Mouse (Mus musculus) right cerebral cortex, postnatal 25 days (tissue): Measurements from ENCODE around the gene Tex44.
A peak's percentile ranks its signal among the peaks of the same experiment; 100 is the strongest.
"Not testable (repeated sequence)": the region's sequence is repeated elsewhere in the genome, so short reads cannot be mapped to it uniquely, and the experiment has no call there.

Experiments
- DNase-seq: peaks from one replicate; pipeline ENCODE4 v3.0.0; 2022

The Tex44 gene

DNA sequence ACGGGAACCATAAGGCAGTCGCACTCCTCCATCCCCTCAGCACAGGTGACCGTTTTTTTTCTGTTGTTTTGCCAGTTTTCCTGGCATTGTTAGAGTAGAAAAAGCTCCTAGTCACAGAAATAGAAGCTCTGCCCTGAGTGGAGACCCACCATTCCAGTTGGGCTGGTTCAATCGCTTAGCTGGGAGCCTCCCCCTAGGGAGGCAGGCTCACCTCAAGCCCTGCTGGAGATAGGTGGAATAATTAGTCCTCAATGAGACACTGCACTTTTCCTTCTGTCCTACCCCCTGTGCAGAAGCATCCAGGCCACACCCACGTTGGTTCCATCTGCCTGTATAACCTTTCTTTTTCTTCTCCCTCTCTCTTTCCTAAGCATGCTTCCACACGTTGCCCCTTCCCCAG is 23.8 kb downstream of the Tex44 start:
- DNase-seq: no peak

GRCm38 (mm10) chr1:86452713-86453112 is 26.6 kb downstream of the Tex44 start:
- no peak for DNase-seq

- no peak for DNase-seq
Measured at GRCm38 (mm10) chr1:86456892-86457581, 30.9 kb downstream of the Tex44 start.

- no peak for DNase-seq
Measured at GRCm38 (mm10) chr1:86459371-86459770, 33.2 kb downstream of the Tex44 start.

- DNase-seq: no peak
Measured at GRCm38 (mm10) chr1:86464223-86464874, 38.2 kb downstream of the Tex44 start.

- no peak for DNase-seq
Measured at GRCm38 (mm10) chr1:86464875-86465224, 38.7 kb downstream of the Tex44 start.

GRCm38 (mm10) chr1:86467416-86467815 is 41.3 kb downstream of the Tex44 start:
- DNase-seq: no peak

DNA sequence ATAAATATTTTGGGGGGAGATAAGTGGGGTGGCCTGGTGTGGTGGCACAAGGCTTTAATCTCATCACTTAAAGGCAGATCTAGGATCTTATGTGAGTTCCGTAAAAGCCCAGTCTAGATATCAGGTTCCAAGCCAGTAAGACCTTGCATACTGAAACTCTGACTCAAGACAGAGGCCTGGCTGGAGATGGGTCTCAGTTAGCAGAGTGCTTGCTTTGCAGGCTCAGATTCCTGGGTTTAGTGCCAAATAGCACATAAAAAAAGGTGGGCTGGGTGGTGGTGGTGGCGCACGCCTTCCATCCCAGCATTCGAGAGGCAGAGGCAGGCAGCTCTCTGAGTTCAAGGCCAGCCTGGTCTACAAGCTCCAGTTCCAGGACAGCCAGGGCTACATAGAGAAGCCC is 43.7 kb downstream of the Tex44 start:
- no peak for DNase-seq

GRCm38 (mm10) chr1:86470519-86471181 is 44.5 kb downstream of the Tex44 start:
- DNase-seq: peak; percentile 61

- DNase-seq: not testable (repeated sequence)
Measured at GRCm38 (mm10) chr1:86471504-86471961, 45.4 kb downstream of the Tex44 start.

- no peak for DNase-seq
Measured at GRCm38 (mm10) chr1:86472197-86472952, 46.2 kb downstream of the Tex44 start.

GRCm38 (mm10) chr1:86473109-86473760 is 47.1 kb downstream of the Tex44 start:
- no peak for DNase-seq
